Mouse (Mus musculus) spleen, adult 2 months (tissue): ENCODE results near the gene Gng12. TPM values are rescaled to one million over a fixed set of nuclear protein-coding genes. Genes with fewer than 3 reads are reported as not detected.

Source experiments
- DNase-seq, 2 experiments: peaks; one replicate each; pipeline versions ENCODE4 v3.0.0 to v3.0.0-alpha.2; 2012 to 2021; ENCODE audit warnings: low spot score in 2 of 2, low read depth in 1 of 2
- H3K27ac ChIP-seq: fragments of 200-500 bp; 2 replicates; pipeline ENCODE4 v1.5.1; 2012; ENCODE audit warnings: low read length, inconsistent platforms; ENCODE audit not compliant: insufficient read depth
- H3K27me3 ChIP-seq: fragments of 200-500 bp; 2 replicates; pipeline ENCODE4 v1.6.1; 2012; ENCODE audit warnings: mild to moderate bottlenecking, moderate library complexity, low read length, inconsistent platforms; ENCODE audit not compliant: control insufficient read depth, insufficient read depth
- H3K36me3 ChIP-seq: fragments of 200-500 bp; 2 replicates; pipeline ENCODE4 v1.6.1; 2012; ENCODE audit warnings: mild to moderate bottlenecking, low read length, inconsistent platforms; ENCODE audit not compliant: control insufficient read depth, insufficient read depth
- H3K4me1 ChIP-seq: fragments of 200-500 bp; 2 replicates; pipeline ENCODE4 v1.6.1; 2011; ENCODE audit warnings: inconsistent platforms; ENCODE audit not compliant: control insufficient read depth, insufficient read depth, insufficient read length
- H3K4me3 ChIP-seq: fragments of 200-500 bp; 2 replicates; pipeline ENCODE4 v1.5.1; 2011; ENCODE audit warnings: mild to moderate bottlenecking, inconsistent platforms; ENCODE audit not compliant: insufficient read depth, insufficient read length; ENCODE audit errors: extremely low read depth
- CTCF ChIP-seq: fragments of 200-500 bp; IDR thresholded peaks from 2 replicates; pipeline ENCODE4 v1.5.1; 2011; ENCODE audit warnings: mild to moderate bottlenecking, inconsistent platforms; ENCODE audit not compliant: insufficient read depth, insufficient read length, insufficient replicate concordance; ENCODE audit errors: extremely low read depth
- POLR2A ChIP-seq: fragments of 200-500 bp; IDR thresholded peaks from 2 replicates; pipeline ENCODE4 v1.6.1; 2011; ENCODE audit warnings: low read depth, low read length, inconsistent platforms
- WGBS: fragments of 180-500 bp; shearing (Covaris S2); methylation state at CpG from one replicate; pipeline ENCODE4 v1.1.7; 2018; 5-methylcytosine and 5-hydroxymethylcytosine counted together
- polyA plus RNA-seq: library from polyadenylated mRNA; depleted of rRNA; stranded (reverse); fragments of >200 nt; gene quantifications from 2 replicates; pipeline ENCODE4 v1.2.3, GENCODE M21; 2012

Gene Gng12
- polyA plus RNA-seq, 1 experiment: 6.9 TPM

DNA sequence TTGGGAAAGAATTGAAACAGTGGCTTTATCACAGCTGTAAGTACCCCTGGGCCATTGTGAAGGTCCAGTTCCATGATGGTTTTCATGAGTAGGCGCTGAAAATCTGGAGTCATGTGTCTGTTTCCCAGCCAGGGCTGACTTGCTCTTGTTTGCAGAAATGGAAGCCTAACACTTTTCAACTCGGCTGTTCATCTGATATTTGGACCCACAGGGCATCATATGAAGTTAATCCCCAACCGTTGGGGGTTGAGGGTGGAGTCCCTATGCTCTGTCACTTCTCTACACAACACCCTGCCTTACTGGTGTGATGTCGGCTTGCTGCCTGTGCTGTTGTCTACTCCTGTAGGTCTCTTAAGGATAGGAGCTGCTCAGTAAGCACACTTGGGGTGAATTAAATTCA, 83.8 kb downstream of the Gng12 start:
- H3K4me3 ChIP-seq: no peak overlapping the region
- no peak for DNase-seq
- no peak overlapping the region for H3K27ac ChIP-seq
- 83% methylated on average over 4 of the region's 4 CpGs for WGBS
- TF ChIP-seq POLR2A (no peak), CTCF (no peak)
- H3K36me3 ChIP-seq: no peaks in the 10 kb centered on the region
- no peaks in the 10 kb centered on the region for H3K4me1 ChIP-seq
- no peaks in the 10 kb centered on the region for H3K27me3 ChIP-seq

DNA sequence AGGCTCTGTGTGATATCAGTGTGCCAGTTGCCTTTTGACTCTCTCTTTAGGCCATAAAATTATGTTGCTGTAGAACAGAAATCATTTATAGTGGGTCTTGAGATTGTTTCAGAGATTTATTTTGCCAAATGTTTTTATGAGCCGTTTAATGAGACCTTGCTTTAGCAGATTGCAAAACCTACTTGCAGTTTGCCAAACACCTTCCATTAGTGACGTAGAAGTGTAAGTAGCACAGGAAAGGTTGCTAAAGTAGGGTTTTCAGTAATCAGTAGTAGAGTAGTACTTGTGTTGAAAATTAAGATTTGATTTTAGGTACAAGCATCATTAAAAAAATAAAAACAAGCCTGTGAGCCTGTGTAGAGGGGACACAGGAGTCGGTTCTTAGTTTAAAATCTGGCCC, 85.2 kb downstream of the Gng12 start:
- Histone ChIP-seq H3K27ac (no peak overlapping the region), H3K4me1 (no peaks in the 10 kb centered on the region), H3K4me3 (no peak overlapping the region), H3K36me3 (no peaks in the 10 kb centered on the region), H3K27me3 (no peaks in the 10 kb centered on the region)
- no peak for TF ChIP-seq CTCF
- no peak for TF ChIP-seq POLR2A
- DNase-seq: no peak
- WGBS: 94% methylated on average over 3 of the region's 3 CpGs

DNA sequence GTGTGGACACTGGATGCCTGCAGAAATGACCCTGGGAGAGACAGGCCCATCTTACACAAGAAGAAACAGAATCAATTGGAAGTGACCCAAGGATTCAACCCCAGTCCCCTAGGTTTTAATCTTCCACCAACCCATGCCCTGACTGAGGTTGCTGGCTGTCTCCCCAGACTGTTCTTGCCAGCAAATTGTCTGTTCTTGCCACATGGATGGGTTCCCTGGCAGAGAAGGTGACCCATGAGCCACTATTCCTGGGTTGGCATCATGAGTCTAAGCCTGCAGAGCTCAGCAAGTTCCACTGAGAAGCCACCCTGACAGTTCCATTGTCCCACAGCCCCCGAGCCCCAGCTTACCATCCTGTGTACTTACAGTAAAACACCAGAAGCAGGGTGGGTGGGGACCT, 85.7 kb downstream of the Gng12 start:
- no peaks in the 10 kb centered on the region for H3K27me3 ChIP-seq
- H3K36me3 ChIP-seq: no peaks in the 10 kb centered on the region
- no peaks in the 10 kb centered on the region for H3K4me1 ChIP-seq
- 91% methylated on average over 1 of the region's 1 CpGs for WGBS
- H3K4me3 ChIP-seq: no peak overlapping the region
- no peak for TF ChIP-seq CTCF
- TF ChIP-seq POLR2A: no peak
- no peak for DNase-seq
- H3K27ac ChIP-seq: no peak overlapping the region

DNA sequence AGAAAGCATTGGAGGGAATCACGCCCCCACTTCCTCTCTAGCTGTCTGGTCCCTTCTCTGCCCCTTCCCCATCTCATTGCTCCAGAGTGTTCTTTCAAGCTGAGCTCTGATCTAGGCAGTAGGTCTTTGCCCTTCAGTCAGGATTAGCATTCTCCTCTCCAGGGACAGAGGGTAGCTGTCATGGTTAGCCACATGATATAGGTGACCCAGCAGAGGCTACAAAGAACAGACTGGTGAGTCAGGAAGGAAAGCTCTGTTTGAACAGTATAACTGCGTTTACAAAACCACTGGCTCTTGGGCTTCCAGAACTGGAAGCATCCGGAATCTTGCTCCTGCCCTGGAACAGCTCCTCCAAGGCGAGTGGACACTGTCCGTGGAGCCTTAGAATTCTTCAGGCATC, 87.9 kb downstream of the Gng12 start:
- Histone ChIP-seq H3K4me3 (no peak overlapping the region), H3K4me1 (peaks cover 3% of the 10 kb centered on the region; the same call in 1 of the 2 replicates), H3K36me3 (no peaks in the 10 kb centered on the region), H3K27me3 (no peaks in the 10 kb centered on the region), H3K27ac (no peak overlapping the region)
- WGBS: 92% methylated on average over 5 of the region's 5 CpGs
- TF ChIP-seq CTCF (no peak), POLR2A (no peak)
- no peak for DNase-seq

DNA sequence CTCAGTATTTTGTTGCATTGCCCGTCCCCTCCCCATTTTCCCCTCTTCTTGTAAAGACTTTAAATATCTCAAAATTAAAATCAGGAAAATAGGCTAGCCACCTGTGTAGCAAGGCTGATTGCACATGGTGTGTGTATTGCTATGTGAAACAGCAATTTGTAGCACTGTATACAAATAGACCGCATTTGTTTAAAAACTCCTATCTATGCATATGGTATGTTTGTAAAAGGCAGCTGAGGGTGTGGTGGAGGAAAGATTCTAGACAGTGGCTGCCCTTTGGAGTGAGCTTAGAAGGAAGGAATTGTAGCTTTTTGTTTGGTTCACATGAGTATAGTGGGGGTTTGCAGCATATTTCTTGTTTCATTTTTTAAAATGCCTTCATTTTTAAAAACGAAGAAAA, 88.5 kb downstream of the Gng12 start:
- WGBS: 91% methylated on average over 3 of the region's 3 CpGs
- Histone ChIP-seq H3K4me1 (peaks cover 3% of the 10 kb centered on the region; the same call in 1 of the 2 replicates), H3K36me3 (no peaks in the 10 kb centered on the region), H3K4me3 (no peak overlapping the region), H3K27ac (no peak overlapping the region), H3K27me3 (no peaks in the 10 kb centered on the region)
- no peak for DNase-seq
- TF ChIP-seq POLR2A: no peak
- TF ChIP-seq CTCF: no peak

DNA sequence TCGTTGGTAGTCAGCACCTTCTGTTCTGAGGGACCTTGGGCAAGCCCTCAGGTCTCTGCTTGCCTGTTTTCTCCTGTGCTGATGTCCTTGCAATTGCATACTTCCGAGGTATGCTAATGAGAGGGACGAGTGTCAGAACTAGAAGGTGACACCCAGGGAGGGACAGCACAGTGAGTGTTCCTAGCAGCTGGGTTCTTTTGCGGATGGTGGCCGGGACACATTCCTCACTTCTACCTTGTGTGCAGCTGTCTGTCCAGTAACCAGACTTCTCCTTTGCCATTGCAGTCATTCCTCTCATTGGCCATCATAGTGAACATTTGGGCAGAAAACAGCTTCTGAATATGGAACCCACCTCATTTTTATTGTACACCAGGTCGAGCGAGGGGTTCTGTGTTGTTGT, 89.3 kb downstream of the Gng12 start:
- Histone ChIP-seq H3K27me3 (no peaks in the 10 kb centered on the region), H3K36me3 (no peaks in the 10 kb centered on the region), H3K4me1 (peaks cover 3% of the 10 kb centered on the region; the same call in 1 of the 2 replicates), H3K27ac (no peak overlapping the region), H3K4me3 (no peak overlapping the region)
- WGBS: 90% methylated on average over 7 of the region's 7 CpGs
- no peak for DNase-seq
- no peak for TF ChIP-seq CTCF
- TF ChIP-seq POLR2A: no peak

DNA sequence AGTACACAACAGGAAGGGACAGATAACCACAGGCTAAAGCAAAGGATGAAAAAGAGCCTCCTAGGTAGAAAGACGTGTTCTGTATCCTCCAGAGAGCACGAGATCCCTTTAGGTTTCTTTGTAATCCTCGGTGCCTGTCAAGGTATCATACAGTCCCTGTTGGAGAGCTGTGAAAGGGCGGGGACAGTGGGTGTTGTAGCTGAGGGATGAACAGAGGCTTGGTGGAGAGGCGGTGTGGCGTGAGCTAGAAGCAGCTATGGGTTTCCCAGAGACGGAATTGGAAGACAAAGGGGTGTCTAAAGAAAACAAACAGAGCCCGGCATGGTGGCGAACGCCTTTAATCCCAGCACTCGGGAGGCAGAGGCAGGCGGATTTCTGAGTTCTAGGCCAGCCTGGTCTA, 89.9 kb downstream of the Gng12 start:
- TF ChIP-seq CTCF (no peak), POLR2A (no peak)
- no peaks in the 10 kb centered on the region for H3K36me3 ChIP-seq
- no peak overlapping the region for H3K27ac ChIP-seq
- no peak for DNase-seq
- no peaks in the 10 kb centered on the region for H3K27me3 ChIP-seq
- peaks cover 3% of the 10 kb centered on the region; the same call in 1 of the 2 replicates for H3K4me1 ChIP-seq
- 94% methylated on average over 12 of the region's 12 CpGs for WGBS
- H3K4me3 ChIP-seq: no peak overlapping the region
